Mouse (Mus musculus) frontal cortex, postnatal 14 days (tissue): ENCODE measurements at regions not wholly inside any gene's neighbourhood (a gene's known extent, or its start where the extent isn't known, plus 50 kb on each side); places are given as distances from the start of the nearest gene placed in this dataset.

Experiments used
- DNase-seq, 2 experiments: peaks; one replicate each; pipeline ENCODE4 v3.0.0; 2022; ENCODE audit warnings: low spot score in 2 of 2

DNA sequence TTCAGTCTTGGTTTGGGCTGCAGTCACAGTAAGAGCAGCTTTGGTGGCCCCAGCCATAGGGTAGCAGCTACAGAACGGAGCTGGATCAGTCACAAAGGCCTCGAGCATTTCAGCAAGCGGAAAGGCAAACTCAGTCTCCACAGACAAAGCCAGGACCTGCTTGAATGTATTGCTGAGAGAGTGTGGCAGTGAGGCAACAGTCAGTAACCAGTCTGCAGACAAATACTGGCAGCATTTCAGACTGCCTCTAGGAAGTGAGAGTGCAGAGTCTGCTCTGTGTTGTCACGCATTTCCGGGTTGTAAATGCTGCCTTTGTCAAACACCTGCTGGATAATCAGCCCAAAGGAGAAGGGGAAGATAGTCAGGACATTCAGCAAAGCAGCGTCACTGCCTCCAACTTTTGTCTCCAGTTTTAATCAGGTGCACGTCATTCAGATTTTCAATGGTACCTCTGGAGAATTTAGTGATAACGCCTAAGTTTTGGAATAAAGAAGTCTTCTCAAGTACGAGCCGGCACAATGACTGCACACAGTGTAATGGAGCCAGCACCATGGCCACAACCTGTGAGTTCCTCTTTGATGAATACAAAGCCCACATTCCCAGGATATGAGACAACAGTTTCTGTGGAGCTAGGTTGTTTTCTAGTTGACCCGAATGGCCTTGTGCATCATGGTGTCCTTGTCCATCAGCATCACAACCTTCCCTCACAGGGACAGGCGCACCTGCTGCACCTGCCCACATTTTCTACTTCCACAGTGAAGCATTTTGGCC lies 224.3 kb upstream of the Tmem161b start:
- no peak for DNase-seq

- no peak for DNase-seq
These were observed 200.3 kb upstream of the Tmem161b start for GRCm38 (mm10) chr13:84021771-84022170.

DNA sequence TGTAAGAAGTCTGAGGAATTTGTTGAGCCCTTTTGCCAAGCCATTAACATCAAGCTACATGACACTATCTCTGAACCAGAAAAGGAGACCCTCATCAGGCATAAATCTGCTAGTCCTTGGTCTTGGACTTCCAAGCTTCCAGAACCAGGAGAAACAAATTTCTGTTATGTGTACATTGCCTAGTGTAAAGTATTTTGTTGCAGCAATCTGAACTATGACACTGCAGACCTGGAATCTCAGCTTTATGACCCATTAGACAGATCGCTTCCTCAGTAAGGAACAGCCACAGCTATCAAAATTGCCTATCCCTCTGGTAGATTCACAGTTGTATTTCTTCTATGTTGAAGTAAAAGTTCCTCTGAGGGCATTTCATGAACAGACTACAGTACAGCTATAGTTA lies 199.1 kb upstream of the Tmem161b start:
- DNase-seq: no peak

DNA sequence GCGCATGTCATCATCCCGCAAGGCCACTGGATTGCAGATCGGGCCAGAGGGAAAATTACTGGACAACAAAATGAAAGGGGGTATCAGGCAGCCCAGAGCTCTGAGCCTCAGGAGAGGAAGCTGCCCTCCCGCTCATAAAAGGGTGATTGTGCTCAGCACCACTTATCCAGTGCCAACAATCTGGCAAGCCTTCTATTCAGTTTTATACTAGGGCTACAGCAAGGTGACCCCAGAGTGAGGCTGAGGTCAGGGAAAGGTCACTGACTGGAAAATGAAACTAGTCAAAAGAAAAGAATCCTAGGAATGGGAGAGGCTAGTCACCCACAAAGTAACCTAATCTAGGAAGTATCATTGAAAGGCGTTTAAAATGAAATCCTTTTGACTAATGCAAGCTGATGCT lies 198.5 kb upstream of the Tmem161b start:
- peak in 1 of 2 experiments; percentile 9 for DNase-seq

GRCm38 (mm10) chr13:84025348-84025747 lies 196.7 kb upstream of the Tmem161b start:
- DNase-seq: no peak

- DNase-seq: no peak
These were observed 174.4 kb upstream of the Tmem161b start for GRCm38 (mm10) chr13:84047736-84048135.

DNA sequence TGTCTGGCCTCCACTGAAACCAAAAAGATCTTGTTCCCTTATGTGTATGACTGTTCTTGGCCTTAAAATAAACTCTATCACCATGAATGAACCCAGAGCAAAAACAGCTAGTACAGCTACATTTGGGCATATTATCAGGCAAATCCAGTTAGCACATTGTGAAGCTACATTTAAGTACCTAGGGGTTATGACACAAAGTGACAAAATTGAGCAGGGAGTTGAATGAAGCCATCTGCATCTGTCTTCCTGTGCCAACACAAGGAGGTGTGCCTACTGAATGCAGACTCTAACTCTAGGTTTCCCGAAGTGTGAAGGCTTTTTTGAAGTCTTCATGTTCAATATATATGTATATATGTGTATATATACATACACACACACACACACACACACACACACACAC lies 169.9 kb upstream of the Tmem161b start:
- DNase-seq: no peak

DNA sequence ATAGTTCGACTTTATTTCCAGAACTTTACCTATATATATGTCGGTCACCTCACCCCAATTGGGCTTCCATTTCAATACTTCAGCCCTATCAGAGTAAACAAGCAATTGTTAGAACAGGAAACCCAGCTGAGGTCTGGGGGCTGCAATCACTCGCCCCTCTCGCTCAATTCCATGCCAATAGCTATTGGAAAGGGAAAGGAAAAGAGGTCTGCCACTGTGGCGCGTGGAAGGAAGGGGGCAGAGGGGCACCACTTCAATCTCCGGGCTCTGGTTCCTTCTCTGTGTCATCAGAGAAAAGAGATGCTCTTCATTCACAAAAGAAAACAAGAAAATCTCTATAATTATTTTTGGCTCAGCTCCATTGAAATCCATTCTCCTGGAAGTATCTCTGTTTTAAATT lies 167.1 kb upstream of the Tmem161b start:
- DNase-seq: no peak

GRCm38 (mm10) chr13:84055576-84055975 lies 166.5 kb upstream of the Tmem161b start:
- no peak for DNase-seq

- no peak for DNase-seq
These were observed 165.6 kb upstream of the Tmem161b start for GRCm38 (mm10) chr13:84056451-84056850.

- no peak for DNase-seq
These were observed 165.1 kb upstream of the Tmem161b start for GRCm38 (mm10) chr13:84056998-84057397.

DNA sequence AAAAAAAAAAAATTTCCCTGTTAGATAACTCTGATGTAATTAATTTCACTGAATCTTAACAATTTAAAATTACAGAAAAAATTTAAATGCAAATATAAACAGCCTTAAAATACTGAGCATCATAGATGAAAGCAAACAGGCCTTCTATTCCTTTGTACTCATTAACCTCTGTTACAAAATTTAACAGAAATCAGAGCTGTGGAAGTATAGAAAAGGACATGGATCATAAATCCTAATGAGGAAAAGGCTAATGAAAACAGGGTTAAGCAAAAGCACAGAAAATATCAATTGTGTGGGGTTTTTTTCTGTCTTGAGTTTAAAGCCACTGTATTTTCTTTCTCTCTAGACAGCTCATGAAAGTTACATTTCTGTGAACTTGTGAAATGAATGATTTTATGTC lies 164.6 kb upstream of the Tmem161b start:
- DNase-seq: no peak

- no peak for DNase-seq
These were observed 163.8 kb upstream of the Tmem161b start for GRCm38 (mm10) chr13:84058251-84058650.

GRCm38 (mm10) chr13:84059031-84059651 lies 163.0 kb upstream of the Tmem161b start:
- peak; percentile 43 to 49 for DNase-seq

GRCm38 (mm10) chr13:84059661-84060452 lies 162.2 kb upstream of the Tmem161b start:
- DNase-seq: no peak

- DNase-seq: no peak
These were observed 161.7 kb upstream of the Tmem161b start for GRCm38 (mm10) chr13:84060453-84060834.

DNA sequence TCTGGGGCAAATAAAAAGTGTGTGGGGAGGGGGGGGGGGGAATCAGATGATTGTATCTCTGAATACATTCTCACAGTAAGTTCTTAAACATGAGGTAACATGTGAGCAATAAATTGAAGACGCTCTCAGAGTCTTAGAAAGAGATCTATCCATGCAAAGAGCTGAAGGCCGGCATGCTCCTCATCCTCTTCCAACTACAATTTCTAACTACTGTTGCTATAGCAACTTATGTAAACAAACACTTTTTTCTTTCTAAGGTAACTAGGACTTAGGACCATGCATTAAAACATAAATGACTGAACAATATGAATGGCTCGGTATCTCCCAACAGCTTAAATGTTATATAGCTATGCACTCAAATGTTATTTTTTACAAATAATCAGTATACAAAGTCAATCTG lies 161.2 kb upstream of the Tmem161b start:
- no peak for DNase-seq

GRCm38 (mm10) chr13:84061820-84062480 lies 160.1 kb upstream of the Tmem161b start:
- no peak for DNase-seq

DNA sequence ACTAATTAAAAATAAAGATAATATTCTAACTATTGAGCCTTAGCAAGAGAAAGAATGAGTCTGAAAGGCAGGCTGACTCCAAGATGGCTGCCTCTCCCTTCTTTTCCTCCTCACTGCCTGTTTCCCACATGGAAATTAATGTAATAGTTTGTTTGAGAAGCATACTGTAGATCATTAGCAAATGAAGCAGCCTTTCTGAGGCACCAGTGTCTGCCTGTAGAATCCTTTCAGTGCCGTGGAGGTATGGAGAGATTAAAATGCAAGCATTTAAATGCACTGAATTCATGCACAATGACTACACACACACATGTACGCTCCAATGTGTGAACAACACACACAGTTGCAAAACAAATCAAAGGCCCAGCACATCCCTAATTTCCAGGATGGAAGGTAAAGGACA lies 159.5 kb upstream of the Tmem161b start:
- DNase-seq: no peak

DNA sequence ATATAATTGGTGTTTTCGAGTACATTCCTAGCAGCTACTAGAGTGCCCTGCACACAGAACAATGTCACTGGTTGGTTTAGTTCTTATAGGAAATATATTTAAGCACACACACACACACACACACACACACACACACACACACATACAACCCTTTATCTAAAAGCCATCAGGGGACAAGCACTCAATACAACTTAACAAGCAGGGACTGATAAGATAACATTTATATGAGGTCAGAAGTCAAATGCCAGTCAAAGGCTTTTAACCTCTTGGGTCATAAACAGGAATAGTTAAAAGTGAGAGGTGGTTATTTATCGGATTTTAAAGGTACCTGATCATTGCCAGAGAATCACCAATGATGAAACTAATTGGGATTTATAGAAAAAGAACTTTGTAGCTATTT lies 158.7 kb upstream of the Tmem161b start:
- DNase-seq: no peak

GRCm38 (mm10) chr13:84064291-84064940 lies 157.7 kb upstream of the Tmem161b start:
- no peak for DNase-seq
